Comparison of ENCODE assay signal across 8 mouse cellular contexts in genomic region chr4:129557256-129557808, GRCm38 (mm10). TPM values are rescaled to one million over a fixed set of nuclear protein-coding genes. Genes with fewer than 3 reads are reported as not detected.
DNase-seq lines count a peak whose midpoint lies in the region; ATAC-seq lines count a peak whose summit lies in the region.
"Had no signal": no experiment of that assay in that cellular context is flagged by ENCODE, and none has a peak within 500 bp of the region (broad histone marks: within the 10 kb centered on the region; RNA-seq: fewer than 3 reads in every experiment).

No protein-coding gene starts in this region.

- H3K27ac ChIP-seq in forebrain, embryonic 15.5 days (replicated peaks): no peak overlapping the region
- H3K27ac ChIP-seq in liver, embryonic 15.5 days (replicated peaks): peak overlapping the region; percentile 82

- H3K4me3 ChIP-seq in forebrain, embryonic 15.5 days: no peak overlapping the region
- H3K4me3 ChIP-seq in liver, embryonic 15.5 days (replicated peaks): peak overlapping the region; percentile 64

- whole genome bisulfite sequencing in forebrain, embryonic 15.5 days: 81% methylated on average over 9 of the region's 9 CpGs
- 62% methylated on average over 9 of the region's 9 CpGs for whole genome bisulfite sequencing in liver, embryonic 15.5 days (ENCODE audit: insufficient replicate concordance)

- H3K4me2 ChIP-seq in forebrain, embryonic 15.5 days (replicated peaks): peak overlapping the region; percentile 69; the same call in 1 of the 2 replicates
- H3K4me2 ChIP-seq in liver, embryonic 15.5 days: peak overlapping the region; percentile 86

- no peak for ATAC-seq in forebrain, embryonic 15.5 days (replicated peaks)
- ATAC-seq in liver, embryonic 15.5 days (ENCODE audit: insufficient read depth): peak; percentile 85

- no peaks in the 10 kb centered on the region for H3K9me3 ChIP-seq in forebrain, embryonic 15.5 days
- H3K9me3 ChIP-seq in liver, embryonic 15.5 days (replicated peaks): no peaks in the 10 kb centered on the region

- intact Hi-C loops in left cerebral cortex, postnatal 10 days (cut with DNase I): no loop called here

- no peaks in the 10 kb centered on the region for H3K27me3 ChIP-seq in forebrain, embryonic 15.5 days
- H3K27me3 ChIP-seq in liver, embryonic 15.5 days: peaks cover 39% of the 10 kb centered on the region

- peak; percentile 41 for DNase-seq in spleen, adult 12 weeks (ENCODE audit: low spot score)
- no peak for DNase-seq in spleen, postnatal 14 days (ENCODE audit: low spot score in 2 of 2)
- no peak for DNase-seq in layer of hippocampus, postnatal 14 days (ENCODE audit: low spot score in 2 of 2)
- DNase-seq in left cerebral cortex, postnatal 10 days (ENCODE audit: extremely low spot score in 1 of 2, low spot score in 2 of 2): no peak
- DNase-seq in retina, embryonic 14.5 days (ENCODE audit: low spot score): no peak

- peak overlapping the region; percentile 53; the same call in 1 of the 2 replicates for H3K9ac ChIP-seq in forebrain, embryonic 15.5 days (replicated peaks)
- peak overlapping the region; percentile 61 for H3K9ac ChIP-seq in liver, embryonic 15.5 days

- peaks cover 12% of the 10 kb centered on the region for H3K4me1 ChIP-seq in forebrain, embryonic 15.5 days
- H3K4me1 ChIP-seq in liver, embryonic 15.5 days (replicated peaks): peaks cover 45% of the 10 kb centered on the region

- no peaks in the 10 kb centered on the region for H3K36me3 ChIP-seq in forebrain, embryonic 15.5 days
- H3K36me3 ChIP-seq in liver, embryonic 15.5 days (replicated peaks): no peaks in the 10 kb centered on the region

RNA-seq across cellular contexts. Expression of gene Hdac1, which starts 14.8 kb away (rescaled TPM):
- 119 and 130 TPM in 2 replicates for polyA plus RNA-seq in forebrain, embryonic 15.5 days (2015; fragmentation: Nextera tagmentation; extraction: Ambion mirVana)
- polyA plus RNA-seq in liver, embryonic 15.5 days (2015; fragmentation: Nextera tagmentation; extraction: Ambion mirVana): 98.9 and 100 TPM in 2 replicates
- 10 to 100 TPM; 36.4 to 44.6 TPM for total RNA-seq in layer of hippocampus, postnatal 14 days (2021)
- 10 to 100 TPM; 29.4 to 33.0 TPM for total RNA-seq in left cerebral cortex, postnatal 10 days (2021)

RNA-seq across cellular contexts. Expression of gene Lck, which starts 16.1 kb away (rescaled TPM):
- polyA plus RNA-seq in forebrain, embryonic 15.5 days (2015; fragmentation: Nextera tagmentation; extraction: Ambion mirVana): 7.6 and 9.2 TPM in 2 replicates
- polyA plus RNA-seq in liver, embryonic 15.5 days (2015; fragmentation: Nextera tagmentation; extraction: Ambion mirVana): 2.4 and 3.3 TPM in 2 replicates
- 1 to 10 TPM; 4.0 to 4.4 TPM for total RNA-seq in layer of hippocampus, postnatal 14 days (2021)
- 10 to 100 TPM in 1 of 2 experiments, 1 to 10 TPM in 1; 9.5 to 10.8 TPM for total RNA-seq in left cerebral cortex, postnatal 10 days (2021)

RNA-seq across cellular contexts. Expression of gene Fam167b, which starts 21.0 kb away (rescaled TPM):
- 0.25 and 0.41 TPM in 2 replicates for polyA plus RNA-seq in forebrain, embryonic 15.5 days (2015; fragmentation: Nextera tagmentation; extraction: Ambion mirVana)
- polyA plus RNA-seq in liver, embryonic 15.5 days (2015; fragmentation: Nextera tagmentation; extraction: Ambion mirVana): 6.7 and 7.2 TPM in 2 replicates
- total RNA-seq in layer of hippocampus, postnatal 14 days (2021): under 1 TPM in 1 of 2 experiments, not detected in 1; 0.37 TPM
- total RNA-seq in left cerebral cortex, postnatal 10 days (2021): under 1 TPM in 1 of 2 experiments, not detected in 1; 0.67 TPM
- total RNA-seq: neutrophil, adult 5-6 weeks had no signal

RNA-seq across cellular contexts. Expression of gene Eif3i, which starts 43.1 kb away (rescaled TPM):
- polyA plus RNA-seq in forebrain, embryonic 15.5 days (2015; fragmentation: Nextera tagmentation; extraction: Ambion mirVana): 223 and 225 TPM in 2 replicates
- 156 and 159 TPM in 2 replicates for polyA plus RNA-seq in liver, embryonic 15.5 days (2015; fragmentation: Nextera tagmentation; extraction: Ambion mirVana)
- 100 to 1,000 TPM; 121 to 128 TPM for total RNA-seq in layer of hippocampus, postnatal 14 days (2021)
- total RNA-seq in left cerebral cortex, postnatal 10 days (2021): 100 to 1,000 TPM; 141 to 151 TPM

RNA-seq across cellular contexts. Expression of gene Tmem234, which starts 43.1 kb away (rescaled TPM):
- 160 and 165 TPM in 2 replicates for polyA plus RNA-seq in forebrain, embryonic 15.5 days (2015; fragmentation: Nextera tagmentation; extraction: Ambion mirVana)
- 113 and 115 TPM in 2 replicates for polyA plus RNA-seq in liver, embryonic 15.5 days (2015; fragmentation: Nextera tagmentation; extraction: Ambion mirVana)
- total RNA-seq in layer of hippocampus, postnatal 14 days (2021): 10 to 100 TPM; 86.1 to 90.9 TPM
- total RNA-seq in left cerebral cortex, postnatal 10 days (2021): 100 to 1,000 TPM; 110 TPM
